Mouse (Mus musculus): Measurements from ENCODE around the gene Cdon. TPM values are rescaled to one million over a fixed set of nuclear protein-coding genes. Genes with fewer than 3 reads are reported as not detected.
"Not testable (repeated sequence)": the region's sequence is repeated elsewhere in the genome, so short reads cannot be mapped to it uniquely, and the experiment has no call there.

Gene Cdon
- polyA plus RNA-seq, 1 experiment from 2014 or later: 9.3 TPM

GRCm38 (mm10) chr9:35430476-35430875 lies 9.5 kb downstream of the Cdon start:
- WGBS: 82% methylated on average over 8 of the region's 8 CpGs
- Histone ChIP-seq H3K4me3 (ENCODE audit: low read depth, low read length) (no peak overlapping the region), H3K27me3 (replicated peaks; ENCODE audit: control insufficient read depth, insufficient read depth, low read length) (no peaks in the 10 kb centered on the region), H3K9me3 (ENCODE audit: control insufficient read depth, low read length) (no peaks in the 10 kb centered on the region), H3K4me1 (replicated peaks; ENCODE audit: control insufficient read depth, insufficient read depth, low read length) (peaks cover 20% of the 10 kb centered on the region), H3K4me2 (ENCODE audit: low read length) (no peak overlapping the region), H3K36me3 (ENCODE audit: control insufficient read depth, insufficient read depth, low read length) (no peaks in the 10 kb centered on the region), H3K9ac (ENCODE audit: low read length) (no peak overlapping the region), H3K27ac (ENCODE audit: low read depth) (no peak overlapping the region)
- no peak for DNase-seq (ENCODE audit: low spot score)
- ATAC-seq (replicated peaks; ENCODE audit: low FRiP score, low TSS enrichment, low read depth): no peak

- Histone ChIP-seq H3K4me1 (replicated peaks; ENCODE audit: control insufficient read depth, insufficient read depth, low read length) (peaks cover 16% of the 10 kb centered on the region), H3K4me3 (ENCODE audit: low read depth, low read length) (no peak overlapping the region), H3K4me2 (ENCODE audit: low read length) (no peak overlapping the region), H3K36me3 (ENCODE audit: control insufficient read depth, insufficient read depth, low read length) (no peaks in the 10 kb centered on the region), H3K9me3 (ENCODE audit: control insufficient read depth, low read length) (no peaks in the 10 kb centered on the region), H3K9ac (ENCODE audit: low read length) (no peak overlapping the region), H3K27me3 (replicated peaks; ENCODE audit: control insufficient read depth, insufficient read depth, low read length) (no peaks in the 10 kb centered on the region), H3K27ac (ENCODE audit: low read depth) (no peak overlapping the region)
- 76% methylated on average over 6 of the region's 6 CpGs for WGBS
- DNase-seq (ENCODE audit: low spot score) (no peak), ATAC-seq (replicated peaks; ENCODE audit: low FRiP score, low TSS enrichment, low read depth) (no peak)
These were observed 10.5 kb downstream of the Cdon start for GRCm38 (mm10) chr9:35431396-35431795.

- not testable (repeated sequence) for ATAC-seq (replicated peaks; ENCODE audit: low FRiP score, low TSS enrichment, low read depth)
- 79% methylated on average over 3 of the region's 3 CpGs for WGBS
These were observed 11.9 kb downstream of the Cdon start for GRCm38 (mm10) chr9:35432717-35433297.

GRCm38 (mm10) chr9:35434340-35434739 lies 13.4 kb downstream of the Cdon start:
- Histone ChIP-seq H3K27me3 (replicated peaks; ENCODE audit: control insufficient read depth, insufficient read depth, low read length) (no peaks in the 10 kb centered on the region), H3K4me3 (ENCODE audit: low read depth, low read length) (no peak overlapping the region), H3K4me2 (ENCODE audit: low read length) (no peak overlapping the region), H3K36me3 (ENCODE audit: control insufficient read depth, insufficient read depth, low read length) (no peaks in the 10 kb centered on the region), H3K9ac (ENCODE audit: low read length) (no peak overlapping the region), H3K4me1 (replicated peaks; ENCODE audit: control insufficient read depth, insufficient read depth, low read length) (peaks cover 19% of the 10 kb centered on the region), H3K9me3 (ENCODE audit: control insufficient read depth, low read length) (no peaks in the 10 kb centered on the region), H3K27ac (ENCODE audit: low read depth) (no peak overlapping the region)
- WGBS: 73% methylated on average over 3 of the region's 3 CpGs
- ATAC-seq (replicated peaks; ENCODE audit: low FRiP score, low TSS enrichment, low read depth) (no peak), DNase-seq (ENCODE audit: low spot score) (no peak)

More at GRCm38 (mm10) chr9:35432717-35433297, 11.9 kb downstream of the Cdon start:
- not testable (repeated sequence) for H3K36me3 ChIP-seq (ENCODE audit: control insufficient read depth, insufficient read depth, low read length); H3K27ac ChIP-seq (ENCODE audit: low read depth); H3K27me3 ChIP-seq (replicated peaks; ENCODE audit: control insufficient read depth, insufficient read depth, low read length); H3K9me3 ChIP-seq (ENCODE audit: control insufficient read depth, low read length); H3K9ac ChIP-seq (ENCODE audit: low read length); DNase-seq (ENCODE audit: low spot score); H3K4me2 ChIP-seq (ENCODE audit: low read length); H3K4me3 ChIP-seq (ENCODE audit: low read depth, low read length)
- peaks cover 16% of the 10 kb centered on the region for H3K4me1 ChIP-seq (replicated peaks; ENCODE audit: control insufficient read depth, insufficient read depth, low read length)

GRCm38 (mm10) chr9:35435565-35435964 lies 14.6 kb downstream of the Cdon start:
- DNase-seq (ENCODE audit: low spot score): no peak
- H3K4me2 ChIP-seq (ENCODE audit: low read length): peak overlapping the region; percentile 27; the same call in 1 of the 2 replicates
- no peaks in the 10 kb centered on the region for H3K36me3 ChIP-seq (ENCODE audit: control insufficient read depth, insufficient read depth, low read length)
- 0 out of 2 replicates have a peak overlapping the region, but pooled peaks have one; percentile 22 for H3K27ac ChIP-seq (ENCODE audit: low read depth)
- no peaks in the 10 kb centered on the region for H3K9me3 ChIP-seq (ENCODE audit: control insufficient read depth, low read length)
- ATAC-seq (replicated peaks; ENCODE audit: low FRiP score, low TSS enrichment, low read depth): peak; percentile 72; the same call in 1 of the 2 replicates
- WGBS: 24% methylated on average over 9 of the region's 9 CpGs
- no peak overlapping the region for H3K4me3 ChIP-seq (ENCODE audit: low read depth, low read length)
- H3K27me3 ChIP-seq (replicated peaks; ENCODE audit: control insufficient read depth, insufficient read depth, low read length): no peaks in the 10 kb centered on the region
- no peak overlapping the region for H3K9ac ChIP-seq (ENCODE audit: low read length)
- H3K4me1 ChIP-seq (replicated peaks; ENCODE audit: control insufficient read depth, insufficient read depth, low read length): peaks cover 21% of the 10 kb centered on the region

- H3K4me3 ChIP-seq (ENCODE audit: low read depth, low read length): no peak overlapping the region
- no peaks in the 10 kb centered on the region for H3K27me3 ChIP-seq (replicated peaks; ENCODE audit: control insufficient read depth, insufficient read depth, low read length)
- peaks cover 21% of the 10 kb centered on the region for H3K4me1 ChIP-seq (replicated peaks; ENCODE audit: control insufficient read depth, insufficient read depth, low read length)
- H3K27ac ChIP-seq (ENCODE audit: low read depth): no peak overlapping the region
- H3K9me3 ChIP-seq (ENCODE audit: control insufficient read depth, low read length): no peaks in the 10 kb centered on the region
- H3K9ac ChIP-seq (ENCODE audit: low read length): no peak overlapping the region
- WGBS: 85% methylated on average over 8 of the region's 8 CpGs
- ATAC-seq (replicated peaks; ENCODE audit: low FRiP score, low TSS enrichment, low read depth) (no peak), DNase-seq (ENCODE audit: low spot score) (no peak)
- no peak overlapping the region for H3K4me2 ChIP-seq (ENCODE audit: low read length)
- H3K36me3 ChIP-seq (ENCODE audit: control insufficient read depth, insufficient read depth, low read length): no peaks in the 10 kb centered on the region
These were observed 17.5 kb downstream of the Cdon start for GRCm38 (mm10) chr9:35438286-35439061.

- WGBS: 71% methylated on average over 6 of the region's 6 CpGs
- Histone ChIP-seq H3K4me2 (ENCODE audit: low read length) (no peak overlapping the region), H3K36me3 (ENCODE audit: control insufficient read depth, insufficient read depth, low read length) (no peaks in the 10 kb centered on the region), H3K4me1 (replicated peaks; ENCODE audit: control insufficient read depth, insufficient read depth, low read length) (peaks cover 21% of the 10 kb centered on the region), H3K27me3 (replicated peaks; ENCODE audit: control insufficient read depth, insufficient read depth, low read length) (no peaks in the 10 kb centered on the region), H3K9me3 (ENCODE audit: control insufficient read depth, low read length) (no peaks in the 10 kb centered on the region), H3K4me3 (ENCODE audit: low read depth, low read length) (no peak overlapping the region), H3K27ac (ENCODE audit: low read depth) (no peak overlapping the region), H3K9ac (ENCODE audit: low read length) (no peak overlapping the region)
- ATAC-seq (replicated peaks; ENCODE audit: low FRiP score, low TSS enrichment, low read depth) (no peak), DNase-seq (ENCODE audit: low spot score) (no peak)
These were observed 18.1 kb downstream of the Cdon start for GRCm38 (mm10) chr9:35439062-35439442.

GRCm38 (mm10) chr9:35439754-35440153 lies 18.8 kb downstream of the Cdon start:
- Histone ChIP-seq H3K36me3 (ENCODE audit: control insufficient read depth, insufficient read depth, low read length) (no peaks in the 10 kb centered on the region), H3K4me3 (ENCODE audit: low read depth, low read length) (no peak overlapping the region), H3K9ac (ENCODE audit: low read length) (no peak overlapping the region), H3K27me3 (replicated peaks; ENCODE audit: control insufficient read depth, insufficient read depth, low read length) (no peaks in the 10 kb centered on the region), H3K27ac (ENCODE audit: low read depth) (no peak overlapping the region), H3K4me2 (ENCODE audit: low read length) (no peak overlapping the region), H3K4me1 (replicated peaks; ENCODE audit: control insufficient read depth, insufficient read depth, low read length) (peaks cover 24% of the 10 kb centered on the region), H3K9me3 (ENCODE audit: control insufficient read depth, low read length) (no peaks in the 10 kb centered on the region)
- ATAC-seq (replicated peaks; ENCODE audit: low FRiP score, low TSS enrichment, low read depth) (no peak), DNase-seq (ENCODE audit: low spot score) (no peak)

- H3K9ac ChIP-seq (ENCODE audit: low read length): no peak overlapping the region
- H3K4me1 ChIP-seq (replicated peaks; ENCODE audit: control insufficient read depth, insufficient read depth, low read length): peaks cover 9% of the 10 kb centered on the region
- no peak overlapping the region for H3K4me3 ChIP-seq (ENCODE audit: low read depth, low read length)
- no peaks in the 10 kb centered on the region for H3K27me3 ChIP-seq (replicated peaks; ENCODE audit: control insufficient read depth, insufficient read depth, low read length)
- 67% methylated on average over 5 of the region's 5 CpGs for WGBS
- no peaks in the 10 kb centered on the region for H3K36me3 ChIP-seq (ENCODE audit: control insufficient read depth, insufficient read depth, low read length)
- no peak overlapping the region for H3K27ac ChIP-seq (ENCODE audit: low read depth)
- DNase-seq (ENCODE audit: low spot score) (no peak), ATAC-seq (replicated peaks; ENCODE audit: low FRiP score, low TSS enrichment, low read depth) (no peak)
- no peaks in the 10 kb centered on the region for H3K9me3 ChIP-seq (ENCODE audit: control insufficient read depth, low read length)
- H3K4me2 ChIP-seq (ENCODE audit: low read length): no peak overlapping the region
These were observed 21.5 kb downstream of the Cdon start for GRCm38 (mm10) chr9:35442476-35442875.
